Mouse (Mus musculus) thymus, postnatal 0 days (tissue): ENCODE measurements around the gene Olfr38. TPM values are rescaled to one million over a fixed set of nuclear protein-coding genes. Genes with fewer than 3 reads are reported as not detected.

ENCODE experiments used
- DNase-seq: peaks from one replicate; pipeline ENCODE4 v3.0.0-alpha.2; 2015; ENCODE audit warnings: low spot score
- polyA plus RNA-seq: library from polyadenylated mRNA; unstranded; fragments of >200 nt; fragmentation: Nextera tagmentation; extraction: Ambion mirVana; gene quantifications from 2 replicates; pipeline ENCODE4 v1.2.1, GENCODE M21; 2015

Olfr38 gene
- polyA plus RNA-seq, result not detected in 2 replicates

GRCm38 (mm10) chr6:42756104-42756503 is at the start of gene Olfr38:
Olfr38 (plus strand) TSS chr6:42756404.
- no peak for DNase-seq

- no peak for DNase-seq
Observed at GRCm38 (mm10) chr6:42709291-42710211, 46.7 kb upstream of the Olfr38 start, which contains the start of gene Tcaf1. Tcaf1 (minus strand) TSS chr6:42710088.

GRCm38 (mm10) chr6:42714668-42715067 is 41.5 kb upstream of the Olfr38 start:
- no peak for DNase-seq

GRCm38 (mm10) chr6:42717973-42718372 is 38.2 kb upstream of the Olfr38 start:
- DNase-seq, result no peak

GRCm38 (mm10) chr6:42739071-42739470 is 17.1 kb upstream of the Olfr38 start, which contains the start of gene Olfr453:
Olfr453 (plus strand) TSS chr6:42739371.
- DNase-seq, result no peak

GRCm38 (mm10) chr6:42742303-42742702 is 13.9 kb upstream of the Olfr38 start:
- DNase-seq, result no peak

- DNase-seq, result no peak
Observed at GRCm38 (mm10) chr6:42747846-42748245, 8.4 kb upstream of the Olfr38 start.

GRCm38 (mm10) chr6:42777066-42777465 is 20.9 kb downstream of the Olfr38 start:
- DNase-seq, result no peak

- DNase-seq, result no peak
Observed at GRCm38 (mm10) chr6:42784793-42785192, 28.6 kb downstream of the Olfr38 start, which contains the start of gene Olfr452. Olfr452 (plus strand) TSS chr6:42785093.

- DNase-seq, result no peak
Observed at GRCm38 (mm10) chr6:42790247-42790948, 34.2 kb downstream of the Olfr38 start.

GRCm38 (mm10) chr6:42790949-42791556 is 34.8 kb downstream of the Olfr38 start:
- DNase-seq, result no peak

- no peak for DNase-seq
Observed at GRCm38 (mm10) chr6:42794982-42795381, 38.8 kb downstream of the Olfr38 start.

GRCm38 (mm10) chr6:42811639-42812038 is 55.4 kb downstream of the Olfr38 start, which contains the start of gene Olfr450:
Olfr450 (plus strand) TSS chr6:42811939.
- no peak for DNase-seq

Other genes starting within 250 kb of the Olfr38 start
- gene Olfr455, start 208.8 kb upstream of the Olfr38 start, polyA plus RNA-seq, result not detected in 2 replicates
- not detected in 2 replicates for gene Tcaf3, start 158.7 kb upstream of the Olfr38 start, polyA plus RNA-seq
- gene Tcaf2, start 111.2 kb upstream of the Olfr38 start, polyA plus RNA-seq, result 5.2 and 5.3 TPM in 2 replicates
- 4.3 and 5.0 TPM in 2 replicates for gene Tcaf1, start 46.3 kb upstream of the Olfr38 start, polyA plus RNA-seq
- gene Olfr453, start 17.0 kb upstream of the Olfr38 start, polyA plus RNA-seq, result not detected in 2 replicates
- not detected in 2 replicates for gene Olfr452, start 28.7 kb downstream of the Olfr38 start, polyA plus RNA-seq
- gene Olfr450, start 55.5 kb downstream of the Olfr38 start, polyA plus RNA-seq, result not detected in 2 replicates
- not detected in 2 replicates for gene Olfr449, start 78.0 kb downstream of the Olfr38 start, polyA plus RNA-seq
- gene Olfr448, start 134.0 kb downstream of the Olfr38 start, polyA plus RNA-seq, result not detected in 2 replicates
- not detected in 2 replicates for gene Olfr447, start 152.5 kb downstream of the Olfr38 start, polyA plus RNA-seq
- gene Olfr446, start 165.0 kb downstream of the Olfr38 start, polyA plus RNA-seq, result not detected in 2 replicates
- gene Olfr444, start 192.7 kb downstream of the Olfr38 start, polyA plus RNA-seq, result not detected in 2 replicates